Mouse (Mus musculus): Measurements from ENCODE around the gene Gm20532.

Gene Gm20532

GRCm38 (mm10) chr2:26574862-26575261 lies 11.6 kb upstream of the Gm20532 start:
- DNase-seq = peak; percentile 3

GRCm38 (mm10) chr2:26575378-26575777 lies 11.1 kb upstream of the Gm20532 start:
- peak; percentile 30 for DNase-seq

GRCm38 (mm10) chr2:26575865-26576264 lies 10.6 kb upstream of the Gm20532 start:
- DNase-seq = peak; percentile 81

GRCm38 (mm10) chr2:26576462-26576861 lies 10.0 kb upstream of the Gm20532 start:
- peak; percentile 39 for DNase-seq

GRCm38 (mm10) chr2:26578369-26578768 lies 8.1 kb upstream of the Gm20532 start:
- DNase-seq = no peak

- no peak for DNase-seq
Measured at GRCm38 (mm10) chr2:26579714-26580113, 6.7 kb upstream of the Gm20532 start, which contains the start of gene Egfl7. Egfl7 (plus strand) TSS chr2:26580014.

- no peak for DNase-seq
Measured at GRCm38 (mm10) chr2:26580751-26581150, 5.7 kb upstream of the Gm20532 start.

- no peak for DNase-seq
Measured at GRCm38 (mm10) chr2:26582203-26582602, 4.2 kb upstream of the Gm20532 start.

GRCm38 (mm10) chr2:26582741-26583140 lies 3.7 kb upstream of the Gm20532 start:
- no peak for DNase-seq

- DNase-seq = peak; percentile 41
Measured at GRCm38 (mm10) chr2:26583640-26584039, 2.8 kb upstream of the Gm20532 start.

GRCm38 (mm10) chr2:26585713-26586112 lies 726 bp upstream of the Gm20532 start:
- no peak for DNase-seq

- DNase-seq = no peak
Measured at GRCm38 (mm10) chr2:26587044-26587405, 586 bp downstream of the Gm20532 start.

- DNase-seq = no peak
Measured at GRCm38 (mm10) chr2:26588573-26588972, 2.1 kb downstream of the Gm20532 start.

GRCm38 (mm10) chr2:26589284-26589683 lies 2.8 kb downstream of the Gm20532 start:
- no peak for DNase-seq

- DNase-seq = no peak
Measured at GRCm38 (mm10) chr2:26590282-26590681, 3.8 kb downstream of the Gm20532 start.

GRCm38 (mm10) chr2:26590962-26591361 lies 4.5 kb downstream of the Gm20532 start:
- DNase-seq = no peak

- no peak for DNase-seq
Measured at GRCm38 (mm10) chr2:26591416-26591815, 5.0 kb downstream of the Gm20532 start.

GRCm38 (mm10) chr2:26593211-26594021 lies 7.0 kb downstream of the Gm20532 start:
- DNase-seq = no peak

GRCm38 (mm10) chr2:26594022-26594346 lies 7.5 kb downstream of the Gm20532 start:
- DNase-seq = peak; percentile 61

GRCm38 (mm10) chr2:26594461-26594933 lies 8.1 kb downstream of the Gm20532 start:
- no peak for DNase-seq

- peak; percentile 49 for DNase-seq
Measured at GRCm38 (mm10) chr2:26594934-26595724, 8.7 kb downstream of the Gm20532 start.

- DNase-seq = peak; percentile 4
Measured at GRCm38 (mm10) chr2:26595725-26596435, 9.4 kb downstream of the Gm20532 start.

- DNase-seq = peak; percentile 3
Measured at GRCm38 (mm10) chr2:26596898-26597297, 10.5 kb downstream of the Gm20532 start.

All from liver (tissue).